Mouse (Mus musculus): Measurements from ENCODE around the gene Spc25.

Gene Spc25

GRCm38 (mm10) chr2:69187990-69188389 lies 18.0 kb downstream of the Spc25 start:
- in situ Hi-C loops (cut with MboI, MseI) = no loop called here

DNA sequence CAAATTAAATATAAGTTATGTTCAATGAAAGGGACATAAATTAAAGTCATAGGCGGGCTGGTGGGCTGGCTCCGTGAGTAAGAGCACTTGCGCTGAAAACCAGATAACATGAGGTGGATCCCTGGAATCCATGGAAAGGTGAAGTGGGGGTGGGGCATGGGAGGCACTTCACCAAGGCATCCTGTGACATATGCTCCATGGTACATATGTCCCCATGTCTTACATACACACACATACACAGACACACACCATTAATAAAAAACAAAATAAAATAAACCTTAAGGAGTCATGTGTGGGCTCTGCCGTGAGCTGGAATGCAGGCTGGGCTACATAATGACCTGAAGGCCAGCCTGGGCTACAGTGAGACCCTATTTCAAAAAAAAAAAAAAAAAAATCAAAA lies 26.3 kb downstream of the Spc25 start:
- in situ Hi-C loops (cut with MboI, MseI) = no loop called here

DNA sequence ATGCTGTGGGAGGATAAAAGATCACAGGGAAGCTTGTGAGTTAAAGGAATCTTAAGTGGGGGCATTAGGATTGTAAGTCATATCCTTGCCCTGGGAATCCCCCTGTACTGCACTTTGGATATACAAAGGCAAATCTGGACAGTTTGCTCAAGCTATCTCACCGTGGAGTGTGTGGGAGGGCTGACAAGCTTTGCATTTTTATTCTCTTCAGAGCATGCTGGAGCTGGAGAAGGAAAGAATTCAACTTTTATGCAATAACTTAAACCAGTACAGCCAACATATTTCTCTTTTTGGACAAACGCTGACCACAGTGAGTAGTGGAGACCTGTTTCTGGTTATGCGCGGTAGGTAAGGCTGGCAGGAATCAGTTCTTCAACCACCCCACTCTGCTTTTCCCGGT lies 30.7 kb downstream of the Spc25 start:
- in situ Hi-C loops (cut with MboI, MseI) = no loop called here

DNA sequence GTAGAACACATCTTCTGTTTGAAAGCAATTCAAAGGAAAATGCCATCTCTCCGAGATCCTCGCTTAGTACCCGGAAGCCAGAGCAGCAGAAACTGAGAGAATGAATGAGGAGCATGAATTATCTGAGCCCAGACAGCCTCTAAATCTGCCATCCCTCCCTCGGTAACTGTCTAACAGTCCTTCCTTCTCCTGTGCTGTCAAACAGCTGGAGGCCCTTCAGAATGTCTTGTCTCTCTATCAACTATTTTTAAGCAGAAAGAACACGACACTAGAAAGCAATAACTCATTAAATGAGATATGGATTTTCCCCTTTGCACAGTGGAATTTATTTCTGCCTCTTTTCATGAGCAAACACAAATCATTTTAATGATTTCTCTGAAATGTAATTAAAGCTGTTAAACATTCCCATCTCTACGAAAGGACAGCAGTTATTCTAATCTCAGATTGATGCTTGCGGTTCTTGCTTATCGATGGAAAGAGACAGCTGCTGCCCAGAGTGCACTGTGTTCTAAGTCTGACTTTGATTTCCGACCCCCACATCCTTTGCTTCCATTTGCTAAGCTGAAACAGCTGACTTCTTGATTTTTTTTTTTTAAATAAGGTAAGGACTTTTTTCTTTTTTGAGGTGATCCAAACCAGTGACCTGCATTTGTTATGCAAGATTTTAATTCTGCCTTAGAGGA lies 35.5 kb downstream of the Spc25 start:
- in situ Hi-C loops (cut with MboI, MseI) = no loop called here

DNA sequence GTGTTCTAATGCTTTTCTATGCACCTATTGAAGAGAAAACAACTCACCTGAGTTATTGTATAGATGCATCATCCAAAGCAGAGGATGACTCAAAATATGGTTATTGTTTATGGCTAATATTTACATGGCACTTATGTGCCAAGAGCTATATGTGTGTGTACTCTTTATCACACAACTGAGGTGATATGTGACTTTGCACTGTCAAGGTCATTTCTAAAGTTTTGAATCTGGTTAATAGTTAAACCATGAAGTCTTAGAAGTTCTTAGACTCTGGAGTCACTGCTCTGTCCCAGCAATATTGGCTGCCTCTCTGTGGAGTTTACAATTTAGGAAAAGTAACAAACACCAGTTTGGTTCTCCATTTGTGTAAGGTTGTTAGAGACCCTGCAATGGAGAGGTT lies 47.1 kb downstream of the Spc25 start:
- in situ Hi-C loops (cut with MboI, MseI) = no loop called here

GRCm38 (mm10) chr2:69156283-69156682 lies 49.7 kb downstream of the Spc25 start:
- in situ Hi-C loops (cut with MboI, MseI) = no loop called here

GRCm38 (mm10) chr2:69155861-69156260 lies 50.1 kb downstream of the Spc25 start:
- in situ Hi-C loops (cut with MboI, MseI) = no loop called here

GRCm38 (mm10) chr2:69150841-69151240 lies 55.2 kb downstream of the Spc25 start:
- in situ Hi-C loops (cut with MboI, MseI) = no loop called here

DNA sequence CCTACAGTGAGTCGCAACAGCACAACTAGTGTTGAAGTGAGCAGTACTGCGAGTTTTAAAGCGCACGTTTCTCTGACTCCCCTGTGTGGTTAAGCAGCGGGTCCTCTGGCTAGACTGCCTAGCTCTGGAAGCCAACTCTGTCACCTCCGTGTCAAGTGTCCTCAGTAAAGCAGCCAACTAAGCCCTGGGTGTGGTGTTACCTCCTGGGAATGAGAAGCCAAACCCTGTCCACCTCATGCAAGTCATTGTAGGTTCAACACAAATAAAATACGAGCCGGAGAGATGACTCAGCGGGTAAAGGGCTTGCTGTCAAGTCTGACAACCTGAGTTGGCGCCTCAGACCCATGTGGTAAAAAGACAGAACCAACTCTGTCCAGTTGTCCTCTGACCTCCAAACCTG lies 56.8 kb downstream of the Spc25 start:
- in situ Hi-C loops (cut with MboI, MseI) = no loop called here

DNA sequence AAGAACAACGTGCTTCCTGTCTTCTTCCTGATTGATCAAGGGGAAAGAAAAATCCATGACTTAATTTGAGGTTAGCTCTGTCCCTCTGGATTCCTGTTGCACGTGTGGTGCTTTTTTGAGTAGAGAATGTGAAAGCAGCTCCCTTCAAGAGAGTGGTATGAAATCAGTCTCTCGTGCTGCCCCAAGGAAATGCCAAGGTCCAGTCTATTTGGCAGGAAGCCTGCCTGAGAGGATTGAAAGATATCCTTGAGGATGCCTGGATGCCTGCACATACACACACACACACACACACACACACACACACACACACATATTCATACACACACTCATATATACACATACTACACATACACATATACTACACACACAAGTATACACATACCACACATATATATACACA lies 57.3 kb downstream of the Spc25 start:
- in situ Hi-C loops (cut with MboI, MseI) = no loop called here

All from regulatory T cell (primary cell).